In genomic region chr5:147050816-147051499, GRCm38 (mm10) we compare ENCODE assay signal across 10 mouse cellular contexts. TPM values are rescaled to one million over a fixed set of nuclear protein-coding genes. Genes with fewer than 3 reads are reported as not detected.
DNase-seq lines count a peak whose midpoint lies in the region; TF ChIP-seq lines count a peak whose summit lies in the region.
"Had no signal": no experiment of that assay in that cellular context is flagged by ENCODE, and none has a peak within 500 bp of the region (broad histone marks: within the 10 kb centered on the region; RNA-seq: fewer than 3 reads in every experiment).

No protein-coding gene starts in this region.

- 25% methylated on average over 13 of the region's 13 CpGs for WGBS in liver, adult 2 months

- H3K4me1 ChIP-seq in liver, adult 2 months (ENCODE audit: control insufficient read depth, insufficient read depth, low read length), result peaks cover 47% of the 10 kb centered on the region
- H3K4me1 ChIP-seq in bone marrow macrophage, adult 2 months (ENCODE audit: control insufficient read depth, insufficient read depth, low read length), result peaks cover 32% of the 10 kb centered on the region
- peaks cover 36% of the 10 kb centered on the region for H3K4me1 ChIP-seq in megakaryocyte, embryonic 14.5 days

- peak overlapping the region; percentile 47 for H3K27ac ChIP-seq in liver, adult 2 months (replicated peaks; ENCODE audit: insufficient read depth, low read depth, low read length)
- no peak overlapping the region for H3K27ac ChIP-seq in bone marrow macrophage, adult 2 months (ENCODE audit: insufficient read depth, low read depth, low read length)

- no peak overlapping the region for H3K4me3 ChIP-seq in liver, adult 2 months (ENCODE audit: insufficient read depth, low read depth, low read length)
- H3K4me3 ChIP-seq in bone marrow macrophage, adult 2 months (ENCODE audit: insufficient read depth, low read length), result peak overlapping the region; percentile 18; the same call in 1 of the 2 replicates
- peak overlapping the region; percentile 80 for H3K4me3 ChIP-seq in megakaryocyte, embryonic 14.5 days (replicated peaks)

- no peaks in the 10 kb centered on the region for H3K36me3 ChIP-seq in liver, adult 2 months (ENCODE audit: control insufficient read depth, insufficient read depth, low read length)
- H3K36me3 ChIP-seq in megakaryocyte, embryonic 14.5 days (replicated peaks; ENCODE audit: low read length), result peaks cover 3% of the 10 kb centered on the region

- H3K9me3 ChIP-seq in megakaryocyte, embryonic 14.5 days, result no peaks in the 10 kb centered on the region

- DNase-seq in adrenal gland, postnatal 10 days, result peak; percentile 59
- DNase-seq in adrenal gland, adult 8-10 months, result no peak
- DNase-seq in liver, adult 2 months (ENCODE audit: extremely low read depth, low read depth, low spot score), result peak; percentile 87
- no peak for DNase-seq in liver
- DNase-seq in left cerebral cortex, adult 8-10 months (ENCODE audit: low spot score in 2 of 2), result no peak
- no peak for DNase-seq in gastrocnemius, postnatal 25 days
- DNase-seq: embryo, embryonic 11 days; layer of hippocampus, adult 9-11 months had no signal

- TF ChIP-seq POLR2A in liver, adult 2 months (IDR thresholded peaks at IDR 0.05; ENCODE audit: extremely low read depth, insufficient read depth, low read length), result no peak
- no peak for TF ChIP-seq POLR2A in bone marrow macrophage, adult 2 months (IDR thresholded peaks at IDR 0.05; ENCODE audit: borderline replicate concordance, low read depth, low read length)

- 0 out of 2 replicates have a peak overlapping the region, but pooled peaks have one; percentile 13 for H3K9ac ChIP-seq in liver, adult 2 months (ENCODE audit: low read depth, low read length)

- peaks cover 60% of the 10 kb centered on the region for H3K79me2 ChIP-seq in liver, adult 2 months (ENCODE audit: control insufficient read depth, insufficient read depth, low read length)

- no peaks in the 10 kb centered on the region for H3K27me3 ChIP-seq in liver, adult 2 months (ENCODE audit: control insufficient read depth, insufficient read depth, low read length)
- H3K27me3 ChIP-seq in megakaryocyte, embryonic 14.5 days (replicated peaks), result no peaks in the 10 kb centered on the region

- no peak for TF ChIP-seq CTCF in liver, adult 2 months (IDR thresholded peaks at IDR 0.05; ENCODE audit: low read depth, low read length)
- no peak for TF ChIP-seq CTCF in bone marrow macrophage, adult 2 months (IDR thresholded peaks at IDR 0.05; ENCODE audit: low read depth, low read length)

RNA-seq across cellular contexts. Expression of gene Lnx2, which starts 25.4 kb away (rescaled TPM):
- total RNA-seq in adrenal gland, postnatal 10 days (2021), result 10 to 100 TPM; 17.0 to 18.3 TPM
- total RNA-seq in adrenal gland, adult 8-10 months (2022), result 10 to 100 TPM; 10.1 to 14.4 (median 12.9) TPM
- total RNA-seq in liver, adult 2 months (2014; rRNA removed), result 11.0 and 14.4 TPM in 2 replicates
- polyA plus RNA-seq in liver, adult 2 months (2012; rRNA removed), result 19.7 and 24.1 TPM in 2 replicates
- 4.0 and 7.4 TPM in 2 replicates for polyA plus RNA-seq in bone marrow macrophage, adult 2 months (2012; ENCODE audit: insufficient read depth, insufficient read length, missing spikeins)
- 4.1 and 5.7 TPM in 2 replicates for polyA plus RNA-seq in megakaryocyte, embryonic 14.5 days (2012; ENCODE audit: insufficient read depth, low replicate concordance)
- 1 to 10 TPM; 4.8 to 6.4 (median 5.6) TPM for total RNA-seq in left cerebral cortex, adult 8-10 months (2022)
- 1 to 10 TPM; 2.0 to 2.3 TPM for total RNA-seq in gastrocnemius, postnatal 25 days (2021)

RNA-seq across cellular contexts. Expression of gene Polr1d, which starts 25.9 kb away (rescaled TPM):
- total RNA-seq in adrenal gland, postnatal 10 days (2021), result 100 to 1,000 TPM; 145 to 159 TPM
- total RNA-seq in adrenal gland, adult 8-10 months (2022), result 100 to 1,000 TPM in 2 of 4 experiments, 10 to 100 TPM in 2; 96.7 to 117 (median 108) TPM
- total RNA-seq in liver, adult 2 months (2014; rRNA removed), result 48.5 and 52.1 TPM in 2 replicates
- 18.2 and 21.7 TPM in 2 replicates for polyA plus RNA-seq in liver, adult 2 months (2012; rRNA removed)
- polyA plus RNA-seq in bone marrow macrophage, adult 2 months (2012; ENCODE audit: insufficient read depth, insufficient read length, missing spikeins), result 120 and 135 TPM in 2 replicates
- 78.9 and 100 TPM in 2 replicates for polyA plus RNA-seq in megakaryocyte, embryonic 14.5 days (2012; ENCODE audit: insufficient read depth, low replicate concordance)
- 10 to 100 TPM; 65.4 to 67.3 (median 65.8) TPM for total RNA-seq in left cerebral cortex, adult 8-10 months (2022)
- total RNA-seq in gastrocnemius, postnatal 25 days (2021), result 10 to 100 TPM; 85.3 to 87.5 TPM

Comparison
In these comparisons a context has a peak if more than half of its experiments do, and no peak if none do; other contexts are left out.
1. DNase-seq: peak in adrenal gland, postnatal 10 days (single experiment) and liver, adult 2 months (single experiment); none in adrenal gland, adult 8-10 months (single experiment), liver (single experiment), left cerebral cortex, adult 8-10 months (0 of 2) and gastrocnemius, postnatal 25 days (single experiment).